Mouse (Mus musculus) Patski (cell line): ENCODE measurements around the gene Wipf3. TPM values are rescaled to one million over a fixed set of nuclear protein-coding genes. Genes with fewer than 3 reads are reported as not detected.

ENCODE experiments used
- ATAC-seq: fragments of 100-300 bp; one replicate; pipeline ENCODE4 v1.8.0; 2021
- CTCF ChIA-PET: fragments of 350-600 bp; sonication (Branson Sonifier 250); formaldehyde crosslinking; loops from one replicate; lab custom pipeline; 2022; ENCODE audit warnings: inconsistent platforms; lab: Charles Lee
- POLR2A ChIA-PET: fragments of 350-600 bp; sonication (Branson Sonifier 250); formaldehyde crosslinking; loops from one replicate; lab custom pipeline; 2022; ENCODE audit warnings: antibody characterized with exemption, inconsistent platforms; lab: Charles Lee
- DNase-seq: peaks from one replicate; pipeline ENCODE4 v3.0.0-alpha.2; 2011; ENCODE audit warnings: low read depth, low spot score
- H3K27me3 ChIP-seq: fragments of 371-371 bp; one replicate; pipeline ENCODE4 v1.5.1; 2021
- CTCF ChIP-seq: fragments of 100-300 bp; IDR thresholded peaks from one replicate; pipeline ENCODE4 v1.5.1; 2021
- in situ Hi-C: fragments of 300-500 bp; cut with MboI; formaldehyde crosslinking; loops from 3 replicates; pipeline ENCODE4 v1.11.1; 2018; ENCODE audit warnings: low pct_unique_long_range_greater_than_20kb, mixed read lengths
- polyA plus RNA-seq: library from polyadenylated mRNA; unstranded; gene quantifications from one replicate; pipeline ENCODE4 v1.2.3, GENCODE M21; 2021

The Wipf3 gene
- polyA plus RNA-seq, 1 experiment from 2014 or later, result 4.5 TPM

GRCm38 (mm10) chr6:54399194-54399923 lies 30.0 kb upstream of the Wipf3 start:
- ATAC-seq (no peak), DNase-seq (no peak)
- ChIA-PET CTCF (interaction anchor here (0.9 to 1.8 kb wide), 2 partner anchors 7 to 108 kb away, joined by 3 to 5 read pairs; no protein-coding TSS in a partner anchor), POLR2A (no interaction called here)
- TF ChIP-seq CTCF, result no peak
- H3K27me3 ChIP-seq, result peaks cover 27% of the 10 kb centered on the region
- in situ Hi-C loops, result no loop called here

DNA sequence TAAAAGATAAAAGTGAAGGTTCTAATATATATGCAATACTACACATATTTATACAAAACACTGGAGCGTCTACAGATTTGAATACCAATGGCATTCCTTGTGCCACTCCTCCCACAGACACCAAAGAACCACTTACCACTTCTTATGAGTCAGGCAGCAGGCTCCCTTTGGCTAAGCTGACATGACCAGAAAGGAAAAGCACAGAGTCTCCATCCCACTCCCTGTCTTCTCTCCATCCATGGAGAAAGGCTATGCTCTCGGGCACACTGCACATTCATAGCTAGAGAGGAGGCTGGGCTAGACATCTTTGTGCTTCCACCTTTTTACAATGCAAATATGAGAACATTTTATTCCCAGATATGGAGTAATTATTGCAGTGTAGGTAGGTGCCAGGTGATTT lies 27.9 kb upstream of the Wipf3 start:
- H3K27me3 ChIP-seq, result peaks cover 34% of the 10 kb centered on the region
- DNase-seq (no peak), ATAC-seq (no peak)
- ChIA-PET POLR2A (no interaction called here), CTCF (no interaction called here)
- TF ChIP-seq CTCF, result no peak
- in situ Hi-C loops, result no loop called here

DNA sequence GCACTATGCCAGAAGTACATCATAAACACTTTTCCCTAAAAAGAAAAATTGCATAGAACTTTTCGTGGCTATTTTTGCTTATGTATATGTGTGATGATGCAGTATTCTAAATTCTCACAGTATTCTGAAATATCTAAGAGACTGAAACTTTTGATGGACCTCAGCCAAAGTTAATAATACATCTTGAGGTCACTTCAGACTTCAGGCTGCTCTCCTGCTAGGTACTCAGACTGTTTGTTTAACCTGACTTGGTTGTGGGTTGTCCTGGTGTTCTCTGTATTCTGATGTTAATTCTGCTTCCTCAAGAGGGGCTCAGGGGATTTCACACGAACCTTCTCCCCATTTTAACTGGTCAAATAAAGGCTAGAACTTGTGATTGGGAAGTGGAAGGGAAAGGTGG lies 24.5 kb upstream of the Wipf3 start:
- DNase-seq (no peak), ATAC-seq (no peak)
- POLR2A ChIA-PET, result no interaction called here
- TF ChIP-seq CTCF, result no peak
- CTCF ChIA-PET, result interaction anchor here (0.8 kb wide), 1 partner anchor 13 kb away, joined by 3 read pairs; no protein-coding TSS in a partner anchor
- in situ Hi-C loops, result no loop called here
- peaks cover 46% of the 10 kb centered on the region for H3K27me3 ChIP-seq

DNA sequence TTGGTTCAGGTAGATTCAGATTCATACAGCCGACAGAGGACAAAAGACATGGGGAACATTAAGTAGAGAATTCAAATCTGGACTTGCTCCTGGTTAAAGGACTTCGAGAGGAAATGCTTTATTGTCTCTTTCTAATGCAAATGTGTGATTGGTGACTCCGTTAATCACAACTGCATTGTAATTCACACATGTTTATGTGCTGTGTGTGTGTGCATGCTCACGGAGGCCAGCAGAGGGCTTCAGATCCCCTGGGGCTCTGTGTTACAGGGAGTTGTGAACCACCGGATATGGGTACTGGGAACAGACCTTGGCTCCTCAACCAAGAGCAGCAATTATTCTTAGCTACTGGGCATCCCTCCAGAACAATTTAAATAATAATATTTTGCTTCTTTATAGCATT lies 23.3 kb upstream of the Wipf3 start:
- peak; percentile 32 for TF ChIP-seq CTCF
- in situ Hi-C loops, result no loop called here
- POLR2A ChIA-PET, result no interaction called here
- DNase-seq (no peak), ATAC-seq (no peak)
- H3K27me3 ChIP-seq, result peaks cover 38% of the 10 kb centered on the region
- CTCF ChIA-PET, result no interaction called here

GRCm38 (mm10) chr6:54409271-54409670 lies 20.1 kb upstream of the Wipf3 start:
- ATAC-seq (no peak), DNase-seq (no peak)
- no peak for TF ChIP-seq CTCF
- ChIA-PET CTCF (interaction anchor here (1.6 kb wide), 1 partner anchor 41 kb away, joined by 3 read pairs; no protein-coding TSS in a partner anchor), POLR2A (interaction anchor here (0.6 kb wide), 1 partner anchor 25 kb away, joined by 3 read pairs; no protein-coding TSS in a partner anchor)
- H3K27me3 ChIP-seq, result peaks cover 31% of the 10 kb centered on the region
- in situ Hi-C loops, result no loop called here

DNA sequence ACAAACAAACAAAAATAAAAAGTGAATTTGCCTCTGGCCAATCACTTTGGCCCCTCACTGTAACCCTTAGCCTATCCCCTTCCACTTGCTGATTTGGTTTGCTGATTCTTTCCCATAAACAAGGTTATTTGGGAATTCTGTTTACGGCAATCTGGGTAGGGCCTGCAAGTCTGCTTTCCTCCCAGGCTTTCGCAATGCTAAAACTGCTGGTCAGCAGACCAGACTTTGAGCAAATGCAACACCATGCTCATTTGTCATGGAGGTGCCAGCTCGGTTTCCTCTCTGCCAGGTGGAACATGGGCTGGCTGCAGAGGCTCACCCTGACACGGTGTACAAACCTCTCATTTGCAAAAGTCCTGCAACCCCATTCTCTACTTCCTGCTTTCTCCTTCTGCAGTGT lies 19.0 kb upstream of the Wipf3 start:
- ATAC-seq (no peak), DNase-seq (no peak)
- peaks cover 36% of the 10 kb centered on the region for H3K27me3 ChIP-seq
- POLR2A ChIA-PET, result no interaction called here
- in situ Hi-C loops, result no loop called here
- CTCF ChIA-PET, result no interaction called here
- no peak for TF ChIP-seq CTCF

- DNase-seq, result no peak
- ChIA-PET CTCF (no interaction called here), POLR2A (no interaction called here)
- no peak for TF ChIP-seq CTCF
- in situ Hi-C loops, result no loop called here
- peaks cover 32% of the 10 kb centered on the region for H3K27me3 ChIP-seq
- no peak for ATAC-seq
Measured at GRCm38 (mm10) chr6:54411591-54411990, 17.8 kb upstream of the Wipf3 start.

DNA sequence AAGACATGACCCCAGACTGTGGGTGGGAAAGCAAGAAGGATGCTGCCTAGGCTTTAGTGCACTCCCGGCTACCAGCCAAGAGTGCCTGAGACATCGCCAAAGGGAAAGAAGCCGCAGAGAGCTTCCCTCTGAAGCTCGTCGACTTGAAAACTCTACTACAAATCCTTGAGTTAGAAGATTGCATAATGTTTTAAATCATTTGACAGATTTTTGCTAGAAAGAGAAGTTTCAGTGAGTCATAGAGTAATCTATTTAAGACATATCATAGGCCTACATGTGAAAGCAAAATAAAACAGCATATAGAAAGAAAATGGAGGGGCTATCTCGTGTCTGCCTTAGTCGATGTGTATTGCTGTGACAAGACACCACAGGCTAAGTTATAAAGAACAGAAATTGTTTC lies 16.5 kb upstream of the Wipf3 start:
- DNase-seq (no peak), ATAC-seq (no peak)
- in situ Hi-C loops, result no loop called here
- POLR2A ChIA-PET, result no interaction called here
- TF ChIP-seq CTCF, result no peak
- CTCF ChIA-PET, result interaction anchor here (1.2 kb wide), 1 partner anchor 9 kb away, joined by 3 read pairs; no protein-coding TSS in a partner anchor
- H3K27me3 ChIP-seq, result peaks cover 38% of the 10 kb centered on the region

DNA sequence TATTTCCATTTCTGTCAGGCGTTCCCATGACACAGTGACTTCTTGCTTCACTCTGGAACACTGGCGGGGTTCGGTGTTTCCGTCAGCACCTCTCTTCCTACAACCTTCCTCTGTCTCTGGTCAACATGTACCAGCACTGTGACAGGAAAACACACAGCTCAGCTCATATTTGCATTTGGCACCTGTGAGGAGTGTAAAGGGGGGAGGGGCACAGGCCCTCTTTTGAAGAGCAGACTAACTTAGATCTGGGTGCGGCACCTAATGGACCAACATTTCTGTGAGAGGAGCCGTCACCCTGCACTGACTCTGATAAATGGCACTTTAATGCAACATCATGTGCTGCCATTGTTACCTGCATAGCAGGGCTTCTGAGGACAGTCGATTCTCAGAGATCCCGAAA lies 4.2 kb upstream of the Wipf3 start:
- in situ Hi-C loops, result no loop called here
- no peak for TF ChIP-seq CTCF
- POLR2A ChIA-PET, result no interaction called here

GRCm38 (mm10) chr6:54428850-54429446 lies 455 bp upstream of the Wipf3 start:
- peaks cover 19% of the 10 kb centered on the region for H3K27me3 ChIP-seq
- DNase-seq (no peak), ATAC-seq (no peak)
- in situ Hi-C loops, result no loop called here
- no peak for TF ChIP-seq CTCF
- ChIA-PET CTCF (interaction anchor here (0.7 to 1.6 kb wide), 3 partner anchors 8 to 100 kb away, joined by 3 to 4 read pairs (median 3); no protein-coding TSS in a partner anchor), POLR2A (interaction anchor here (0.6 kb wide), 1 partner anchor 57 kb away, joined by 3 read pairs; no protein-coding TSS in a partner anchor)

More for the DNA sequence above, 4.2 kb upstream of the Wipf3 start:
- H3K27me3 ChIP-seq, result peaks cover 25% of the 10 kb centered on the region
- CTCF ChIA-PET, result no interaction called here
- no peak for DNase-seq
- ATAC-seq, result no peak

DNA sequence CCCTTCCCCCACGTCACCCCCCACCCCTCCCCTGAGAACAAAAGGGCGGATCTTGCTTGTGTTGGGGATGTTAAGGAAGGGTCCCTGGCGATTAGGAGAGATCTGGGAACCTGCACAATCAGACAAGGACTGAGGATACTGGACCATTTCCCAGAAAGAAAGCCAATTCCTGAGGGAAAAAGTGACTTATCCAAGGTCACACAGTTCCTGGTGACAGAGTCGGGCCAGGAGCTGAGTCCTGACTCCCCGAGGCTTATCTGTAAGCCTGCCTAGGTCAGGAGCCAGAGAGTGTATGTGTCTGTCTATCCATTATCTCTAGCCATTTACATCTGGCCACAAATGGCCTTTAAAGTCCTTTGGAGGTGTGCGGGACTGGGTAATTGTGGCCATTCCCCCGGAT lies 818 bp downstream of the Wipf3 start:
- ATAC-seq (no peak), DNase-seq (no peak)
- TF ChIP-seq CTCF, result no peak
- CTCF ChIA-PET, result interaction anchor here (0.8 to 1.2 kb wide), 2 partner anchors 15 to 110 kb away, joined by 3 read pairs; no protein-coding TSS in a partner anchor
- POLR2A ChIA-PET, result no interaction called here
- in situ Hi-C loops, result no loop called here
- H3K27me3 ChIP-seq, result peaks cover 19% of the 10 kb centered on the region
